Mouse (Mus musculus) spleen, adult 10 weeks (tissue): ENCODE data around the gene Pitpnm1. TPM values are rescaled to one million over a fixed set of nuclear protein-coding genes. Genes with fewer than 3 reads are reported as not detected.

Experiments used
- polyA plus RNA-seq: library from polyadenylated mRNA; stranded (reverse); fragments of 350-450 nt; fragmentation: Illumina TruSeq; extraction: RNeasy Lipid Tissue Mini Kit (QIAGEN cat#74804); gene quantifications from one replicate; pipeline ENCODE4 v1.2.3, GENCODE M21; 2015; ENCODE audit warnings: low replicate concordance; ENCODE audit not compliant: insufficient read depth

Gene Pitpnm1
- 39.9 TPM for polyA plus RNA-seq

GRCm38 (mm10) chr19:4099837-4100717, at the start of gene Pitpnm1:
TSS of gene Pitpnm1 (plus strand) at chr19:4099998.

GRCm38 (mm10) chr19:4059069-4059740, 40.6 kb upstream of the Pitpnm1 start, which contains the start of gene Gstp3:
TSS of gene Gstp3 (minus strand) at chr19:4059569.

GRCm38 (mm10) chr19:4081394-4081793, 18.4 kb upstream of the Pitpnm1 start, which contains the start of gene Cabp2:
TSS of gene Cabp2 (plus strand) at chr19:4081578.

GRCm38 (mm10) chr19:4096642-4097440, 3.0 kb upstream of the Pitpnm1 start, which contains the start of gene Cdk2ap2:
TSS of gene Cdk2ap2 (plus strand) at chr19:4097182.

GRCm38 (mm10) chr19:4125741-4126696, 26.2 kb downstream of the Pitpnm1 start, which contains the start of gene Aip:
TSS of gene Aip (minus strand) at chr19:4125858.

GRCm38 (mm10) chr19:4139446-4139845, 39.6 kb downstream of the Pitpnm1 start, which contains the start of gene Gpr152:
TSS of gene Gpr152 (plus strand) at chr19:4139787.

GRCm38 (mm10) chr19:4143759-4144268, 44.0 kb downstream of the Pitpnm1 start, which contains the start of gene Cabp4:
TSS of gene Cabp4 (minus strand) at chr19:4144033.

GRCm38 (mm10) chr19:4148491-4148806, 48.7 kb downstream of the Pitpnm1 start, which contains the start of gene Coro1b:
TSS of gene Coro1b (plus strand) at chr19:4148619.

GRCm38 (mm10) chr19:4153232-4153654, 53.4 kb downstream of the Pitpnm1 start, which contains the start of gene Ptprcap:
TSS of gene Ptprcap (plus strand) at chr19:4153604.

GRCm38 (mm10) chr19:4162646-4163542, 63.1 kb downstream of the Pitpnm1 start, which contains the start of gene Rps6kb2:
TSS of gene Rps6kb2 (minus strand) at chr19:4163354.

Other genes with a start within 250 kb of the Pitpnm1 start
- 68.8 TPM for gene Chka, start 248.2 kb upstream of the Pitpnm1 start, polyA plus RNA-seq
- 55.5 TPM for gene Tcirg1, start 192.9 kb upstream of the Pitpnm1 start, polyA plus RNA-seq
- 42.9 TPM for gene Ndufs8, start 187.2 kb upstream of the Pitpnm1 start, polyA plus RNA-seq
- 10.8 TPM for gene Aldh3b1, start 170.2 kb upstream of the Pitpnm1 start, polyA plus RNA-seq
- 210 TPM for gene Unc93b1, start 164.8 kb upstream of the Pitpnm1 start, polyA plus RNA-seq
- gene Aldh3b3, start 141.4 kb upstream of the Pitpnm1 start, polyA plus RNA-seq, result not detected
- not detected for gene Aldh3b2, start 127.7 kb upstream of the Pitpnm1 start, polyA plus RNA-seq
- 2.4 TPM for gene Acy3, start 113.4 kb upstream of the Pitpnm1 start, polyA plus RNA-seq
- gene Tbx10, start 107.2 kb upstream of the Pitpnm1 start, polyA plus RNA-seq, result not detected
- 4.0 TPM for gene Nudt8, start 99.4 kb upstream of the Pitpnm1 start, polyA plus RNA-seq
- gene Gm49405, start 99.4 kb upstream of the Pitpnm1 start, polyA plus RNA-seq, result 3.0 TPM
- gene Doc2g, start 96.7 kb upstream of the Pitpnm1 start, polyA plus RNA-seq, result 3.4 TPM
- 41.0 TPM for gene Ndufv1, start 87.2 kb upstream of the Pitpnm1 start, polyA plus RNA-seq
- 108 TPM for gene Gstp1, start 62.0 kb upstream of the Pitpnm1 start, polyA plus RNA-seq
- 5.3 TPM for gene Gstp2, start 54.0 kb upstream of the Pitpnm1 start, polyA plus RNA-seq
- 9.2 TPM for gene Gstp3, start 40.4 kb upstream of the Pitpnm1 start, polyA plus RNA-seq
- not detected for gene Cabp2, start 18.4 kb upstream of the Pitpnm1 start, polyA plus RNA-seq
- gene Cdk2ap2, start 2.8 kb upstream of the Pitpnm1 start, polyA plus RNA-seq, result 46.1 TPM
- gene Aip, start 25.9 kb downstream of the Pitpnm1 start, polyA plus RNA-seq, result 28.1 TPM
- gene Gpr152, start 39.8 kb downstream of the Pitpnm1 start, polyA plus RNA-seq, result 0.10 TPM
- gene Cabp4, start 44.0 kb downstream of the Pitpnm1 start, polyA plus RNA-seq, result 6.4 TPM
- gene Coro1b, start 48.6 kb downstream of the Pitpnm1 start, polyA plus RNA-seq, result 285 TPM
- 73.4 TPM for gene Ptprcap, start 53.6 kb downstream of the Pitpnm1 start, polyA plus RNA-seq
- gene Rps6kb2, start 63.4 kb downstream of the Pitpnm1 start, polyA plus RNA-seq, result 27.8 TPM
- gene Carns1, start 75.5 kb downstream of the Pitpnm1 start, polyA plus RNA-seq, result 35.2 TPM
- 187 TPM for gene Tbc1d10c, start 91.3 kb downstream of the Pitpnm1 start, polyA plus RNA-seq
- gene Ppp1ca, start 92.1 kb downstream of the Pitpnm1 start, polyA plus RNA-seq, result 364 TPM
- 41.7 TPM for gene Rad9a, start 101.7 kb downstream of the Pitpnm1 start, polyA plus RNA-seq
- 57.2 TPM for gene Clcf1, start 114.2 kb downstream of the Pitpnm1 start, polyA plus RNA-seq
- gene AC109138.7, start 114.4 kb downstream of the Pitpnm1 start, polyA plus RNA-seq, result not detected
- gene Pold4, start 131.9 kb downstream of the Pitpnm1 start, polyA plus RNA-seq, result 91.3 TPM
- 18.0 TPM for gene Ssh3, start 169.2 kb downstream of the Pitpnm1 start, polyA plus RNA-seq
- 3.6 TPM for gene Ankrd13d, start 183.1 kb downstream of the Pitpnm1 start, polyA plus RNA-seq
- 285 TPM for gene Grk2, start 206.2 kb downstream of the Pitpnm1 start, polyA plus RNA-seq